Mouse (Mus musculus): ENCODE results near the gene Hhat.

DNA sequence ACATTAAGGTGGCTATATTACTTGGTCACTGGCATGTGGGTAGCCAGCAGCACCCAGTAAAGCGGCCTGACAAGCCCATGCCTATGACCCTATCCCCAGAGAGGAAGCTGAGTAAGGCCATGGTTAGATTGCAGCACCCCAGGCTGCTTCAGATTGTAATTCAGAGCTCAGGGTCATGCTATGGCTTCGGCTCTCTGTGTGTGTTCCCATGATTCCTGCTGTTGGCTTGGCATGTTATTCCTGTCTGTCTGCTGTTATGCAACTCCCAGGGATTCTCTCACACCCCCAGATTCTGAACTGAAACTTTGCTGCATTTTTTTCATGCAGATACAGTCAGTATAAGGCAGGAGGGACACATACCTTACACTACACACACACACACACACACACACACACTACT is 128.9 kb downstream of the Hhat start:
- TF ChIP-seq CTCF (IDR thresholded peaks at IDR 0.05; ENCODE audit: low read depth) (no peak), EP300 (IDR thresholded peaks at IDR 0.05; ENCODE audit: low read depth) (no peak)

Data from heart, postnatal 0 days (tissue).